Mouse (Mus musculus): ENCODE data around the gene Slc9a2. TPM values are rescaled to one million over a fixed set of nuclear protein-coding genes. Genes with fewer than 3 reads are reported as not detected.
A peak's percentile ranks its signal among the peaks of the same experiment; 100 is the strongest.

Gene Slc9a2
- polyA plus RNA-seq, 1 experiment from 2014 or later: 0.08 TPM

DNA sequence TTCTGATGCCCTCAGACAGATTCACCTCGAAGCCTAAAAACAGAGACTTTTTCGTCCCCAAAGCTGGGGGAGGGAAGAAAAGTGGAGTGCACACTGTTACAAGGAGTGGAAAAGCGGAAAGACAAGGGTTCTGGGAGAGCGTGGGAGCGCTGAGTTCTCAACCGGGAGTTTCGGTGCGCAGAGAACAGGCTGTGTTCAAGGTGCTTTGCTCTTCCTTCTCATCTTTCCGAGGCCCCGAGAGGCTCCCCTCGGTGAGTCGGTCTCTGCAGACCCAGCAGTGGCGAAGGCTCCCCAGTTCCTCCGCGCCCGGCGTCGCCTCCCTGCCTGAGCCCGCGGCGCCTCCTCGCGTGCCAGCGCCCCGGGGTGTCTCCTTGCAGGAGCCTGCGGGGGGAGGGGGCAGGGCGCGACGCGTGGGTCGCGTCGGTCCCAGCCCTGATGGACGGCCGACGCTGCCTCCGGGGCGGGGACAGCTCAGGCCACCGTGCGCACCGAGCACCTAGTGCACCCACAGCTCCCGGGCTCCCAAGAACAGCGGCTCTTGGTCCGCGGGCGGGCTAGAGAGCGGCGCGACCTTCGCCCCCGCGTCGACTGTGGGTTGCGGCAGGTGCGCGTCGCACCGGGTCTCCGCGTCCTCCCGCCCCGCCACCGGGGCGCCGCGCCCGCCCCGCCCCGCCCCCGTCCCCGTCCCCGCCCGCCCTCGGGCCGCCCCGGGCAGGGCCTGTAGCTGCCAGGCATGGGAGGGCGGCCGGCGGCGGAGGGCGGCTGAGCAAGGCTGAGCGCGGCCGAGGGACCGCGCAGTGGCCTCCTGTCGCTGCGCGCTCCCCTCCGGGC is 709 bp downstream of the Slc9a2 start:
- Histone ChIP-seq H3K9ac (replicated peaks; ENCODE audit: low read length) (peak overlapping the region; percentile 37), H3K4me2 (ENCODE audit: low read depth, low read length) (peak overlapping the region; percentile 93), H3K4me1 (ENCODE audit: control insufficient read depth, insufficient read depth, low read length) (peaks cover 5% of the 10 kb centered on the region), H3K27me3 (ENCODE audit: control insufficient read depth, insufficient read depth, low read length) (peaks cover 35% of the 10 kb centered on the region), H3K4me3 (ENCODE audit: low read depth, low read length) (peak overlapping the region; percentile 55), H3K9me3 (replicated peaks; ENCODE audit: control insufficient read depth, low read length) (no peaks in the 10 kb centered on the region), H3K36me3 (replicated peaks; ENCODE audit: control insufficient read depth, insufficient read depth, low read depth, low read length) (no peaks in the 10 kb centered on the region), H3K27ac (replicated peaks; ENCODE audit: low read depth, low read length) (no peak overlapping the region)
- peak; percentile 36 for DNase-seq (ENCODE audit: low spot score)
- under 1% methylated on average over 52 of the region's 90 CpGs for WGBS
- ATAC-seq (replicated peaks; ENCODE audit: insufficient number of reproducible peaks, low FRiP score, low TSS enrichment, low read depth): peak; percentile 65

DNA sequence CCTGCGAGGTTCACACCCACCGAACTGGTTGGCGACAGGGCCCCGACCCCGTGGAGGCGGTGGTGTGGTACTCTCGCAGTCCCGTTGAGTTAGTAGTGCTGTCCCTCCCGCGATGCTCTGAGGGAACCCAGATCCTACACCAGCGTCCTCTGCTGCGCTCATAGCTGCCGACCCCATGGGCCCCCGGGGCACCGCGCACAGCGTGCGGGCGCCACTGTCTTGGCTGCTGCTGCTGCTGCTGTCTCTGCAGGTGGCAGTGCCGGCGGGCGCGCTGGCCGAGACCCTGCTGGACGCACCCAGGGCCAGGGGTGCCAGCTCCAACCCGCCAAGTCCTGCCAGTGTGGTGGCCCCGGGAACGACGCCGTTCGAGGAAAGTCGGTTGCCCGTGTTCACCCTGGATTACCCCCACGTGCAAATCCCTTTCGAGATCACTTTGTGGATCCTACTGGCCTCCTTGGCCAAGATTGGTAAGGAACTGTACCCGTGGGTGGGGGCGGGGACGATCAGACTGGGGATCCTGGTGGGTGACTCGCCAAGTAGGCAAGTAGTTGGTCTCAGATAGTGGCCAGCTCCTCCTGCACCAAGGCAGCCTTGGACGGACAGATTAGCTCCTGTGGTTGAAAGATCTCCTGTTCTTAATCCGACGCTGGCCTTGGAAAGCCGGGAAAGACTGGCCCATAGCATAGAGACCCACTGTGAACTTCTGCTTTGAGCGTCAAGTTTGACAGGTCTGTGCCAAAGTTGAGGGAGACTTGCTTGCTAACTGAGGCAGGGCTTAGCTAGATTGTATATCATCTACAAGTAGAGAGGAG is 1.5 kb downstream of the Slc9a2 start:
- Histone ChIP-seq H3K27me3 (ENCODE audit: control insufficient read depth, insufficient read depth, low read length) (peaks cover 35% of the 10 kb centered on the region), H3K4me2 (ENCODE audit: low read depth, low read length) (peak overlapping the region; percentile 93), H3K36me3 (replicated peaks; ENCODE audit: control insufficient read depth, insufficient read depth, low read depth, low read length) (no peaks in the 10 kb centered on the region), H3K4me3 (ENCODE audit: low read depth, low read length) (peak overlapping the region; percentile 55), H3K9ac (replicated peaks; ENCODE audit: low read length) (peak overlapping the region; percentile 37), H3K4me1 (ENCODE audit: control insufficient read depth, insufficient read depth, low read length) (peaks cover 5% of the 10 kb centered on the region), H3K9me3 (replicated peaks; ENCODE audit: control insufficient read depth, low read length) (no peaks in the 10 kb centered on the region), H3K27ac (replicated peaks; ENCODE audit: low read depth, low read length) (no peak overlapping the region)
- peak; percentile 6; the same call in 1 of the 2 replicates for ATAC-seq (replicated peaks; ENCODE audit: insufficient number of reproducible peaks, low FRiP score, low TSS enrichment, low read depth)
- 3% methylated on average over 44 of the region's 44 CpGs for WGBS
- DNase-seq (ENCODE audit: low spot score): no peak

DNA sequence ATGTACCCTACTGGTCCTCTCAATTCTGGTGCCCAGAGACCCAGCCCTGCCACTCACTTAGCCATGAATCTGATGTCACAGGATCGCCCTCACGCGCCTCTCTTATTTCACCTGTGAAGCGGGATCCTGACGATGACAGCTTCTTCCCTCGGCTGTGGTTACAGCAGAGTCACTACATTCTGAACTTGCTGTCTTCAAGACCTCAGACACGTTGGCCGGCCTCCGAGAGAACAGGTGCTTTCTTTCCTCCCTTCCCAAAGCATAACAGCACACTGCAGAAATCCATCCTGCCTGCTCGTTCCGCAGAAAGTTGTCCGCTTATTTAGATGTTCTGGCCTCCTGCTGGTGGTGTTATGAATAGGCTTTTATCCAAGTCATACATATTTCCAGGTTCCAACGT is 13.9 kb downstream of the Slc9a2 start:
- Histone ChIP-seq H3K27me3 (ENCODE audit: control insufficient read depth, insufficient read depth, low read length) (no peaks in the 10 kb centered on the region), H3K4me3 (ENCODE audit: low read depth, low read length) (no peak overlapping the region), H3K27ac (replicated peaks; ENCODE audit: low read depth, low read length) (no peak overlapping the region), H3K4me1 (ENCODE audit: control insufficient read depth, insufficient read depth, low read length) (no peaks in the 10 kb centered on the region), H3K9me3 (replicated peaks; ENCODE audit: control insufficient read depth, low read length) (no peaks in the 10 kb centered on the region), H3K36me3 (replicated peaks; ENCODE audit: control insufficient read depth, insufficient read depth, low read depth, low read length) (no peaks in the 10 kb centered on the region), H3K9ac (replicated peaks; ENCODE audit: low read length) (no peak overlapping the region), H3K4me2 (ENCODE audit: low read depth, low read length) (no peak overlapping the region)
- no peak for ATAC-seq (replicated peaks; ENCODE audit: insufficient number of reproducible peaks, low FRiP score, low TSS enrichment, low read depth)
- 89% methylated on average over 13 of the region's 13 CpGs for WGBS
- no peak for DNase-seq (ENCODE audit: low spot score)

DNA sequence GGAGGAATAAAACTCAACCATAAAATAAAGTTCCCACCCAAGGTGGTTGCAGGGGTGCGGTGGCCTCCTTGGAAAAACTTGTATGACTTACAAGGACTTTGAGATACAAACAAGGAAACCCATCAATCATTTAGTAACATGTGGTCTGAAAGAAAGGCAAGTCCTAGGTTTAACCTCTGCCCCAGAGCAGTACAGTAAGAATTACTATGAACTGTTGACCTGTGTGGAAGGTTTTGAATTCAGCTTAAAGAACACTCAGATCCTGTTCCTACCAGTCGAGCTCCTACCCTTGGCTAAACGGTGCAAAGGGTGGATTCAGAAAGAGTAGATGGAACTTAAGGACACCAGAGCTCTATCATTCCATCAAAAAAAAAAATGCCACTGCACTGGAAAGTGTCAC is 16.1 kb downstream of the Slc9a2 start:
- no peaks in the 10 kb centered on the region for H3K4me1 ChIP-seq (ENCODE audit: control insufficient read depth, insufficient read depth, low read length)
- H3K27ac ChIP-seq (replicated peaks; ENCODE audit: low read depth, low read length): no peak overlapping the region
- no peak overlapping the region for H3K9ac ChIP-seq (replicated peaks; ENCODE audit: low read length)
- no peaks in the 10 kb centered on the region for H3K36me3 ChIP-seq (replicated peaks; ENCODE audit: control insufficient read depth, insufficient read depth, low read depth, low read length)
- H3K4me2 ChIP-seq (ENCODE audit: low read depth, low read length): no peak overlapping the region
- ATAC-seq (replicated peaks; ENCODE audit: insufficient number of reproducible peaks, low FRiP score, low TSS enrichment, low read depth): no peak
- H3K9me3 ChIP-seq (replicated peaks; ENCODE audit: control insufficient read depth, low read length): no peaks in the 10 kb centered on the region
- WGBS: 85% methylated on average over 3 of the region's 3 CpGs
- no peaks in the 10 kb centered on the region for H3K27me3 ChIP-seq (ENCODE audit: control insufficient read depth, insufficient read depth, low read length)
- no peak for DNase-seq (ENCODE audit: low spot score)
- no peak overlapping the region for H3K4me3 ChIP-seq (ENCODE audit: low read depth, low read length)

DNA sequence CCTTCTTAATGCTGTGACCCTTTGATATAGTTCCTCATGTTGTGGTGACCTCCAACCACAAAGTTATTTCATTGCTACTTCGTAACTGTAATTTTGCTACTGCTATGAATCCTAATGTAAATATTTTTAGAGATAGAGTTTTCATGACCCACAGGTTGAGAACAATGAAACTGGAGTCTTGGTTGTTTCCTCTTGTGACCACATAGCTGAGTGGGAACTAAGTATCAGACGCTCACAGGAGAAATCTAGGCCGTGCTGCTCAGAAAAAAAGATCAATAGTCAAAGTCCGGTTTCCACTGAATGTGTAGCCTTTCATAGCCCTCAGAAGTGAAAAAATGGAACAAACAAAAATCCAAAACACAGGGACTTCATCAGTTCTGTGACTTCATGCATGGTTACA is 24.7 kb downstream of the Slc9a2 start:
- H3K4me3 ChIP-seq (ENCODE audit: low read depth, low read length): no peak overlapping the region
- H3K4me2 ChIP-seq (ENCODE audit: low read depth, low read length): no peak overlapping the region
- ATAC-seq (replicated peaks; ENCODE audit: insufficient number of reproducible peaks, low FRiP score, low TSS enrichment, low read depth): no peak
- H3K27me3 ChIP-seq (ENCODE audit: control insufficient read depth, insufficient read depth, low read length): no peaks in the 10 kb centered on the region
- H3K27ac ChIP-seq (replicated peaks; ENCODE audit: low read depth, low read length): no peak overlapping the region
- no peaks in the 10 kb centered on the region for H3K9me3 ChIP-seq (replicated peaks; ENCODE audit: control insufficient read depth, low read length)
- no peaks in the 10 kb centered on the region for H3K4me1 ChIP-seq (ENCODE audit: control insufficient read depth, insufficient read depth, low read length)
- DNase-seq (ENCODE audit: low spot score): no peak
- 89% methylated on average over 4 of the region's 4 CpGs for WGBS
- no peaks in the 10 kb centered on the region for H3K36me3 ChIP-seq (replicated peaks; ENCODE audit: control insufficient read depth, insufficient read depth, low read depth, low read length)
- no peak overlapping the region for H3K9ac ChIP-seq (replicated peaks; ENCODE audit: low read length)

DNA sequence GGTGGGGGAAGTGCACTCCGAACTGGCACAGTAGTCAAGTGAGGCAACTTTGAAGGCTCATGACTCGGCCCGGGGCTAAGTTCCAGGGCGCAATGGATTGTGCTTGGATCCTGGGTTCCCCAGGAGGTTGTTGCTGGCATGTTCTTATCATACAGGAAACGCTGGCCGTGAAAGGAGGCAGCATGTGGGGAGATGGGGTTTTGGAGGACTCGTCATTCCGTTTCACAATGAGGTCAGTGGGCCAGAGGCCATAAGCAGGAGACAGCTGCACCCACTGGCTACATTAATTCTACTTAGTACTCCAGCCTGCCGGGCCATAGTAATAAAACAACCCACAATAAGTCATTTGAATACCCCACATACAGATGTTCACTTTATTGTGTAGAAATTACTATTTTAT is 34.6 kb downstream of the Slc9a2 start:
- H3K4me2 ChIP-seq (ENCODE audit: low read depth, low read length): no peak overlapping the region
- no peak for ATAC-seq (replicated peaks; ENCODE audit: insufficient number of reproducible peaks, low FRiP score, low TSS enrichment, low read depth)
- H3K9me3 ChIP-seq (replicated peaks; ENCODE audit: control insufficient read depth, low read length): no peaks in the 10 kb centered on the region
- no peak overlapping the region for H3K9ac ChIP-seq (replicated peaks; ENCODE audit: low read length)
- no peaks in the 10 kb centered on the region for H3K4me1 ChIP-seq (ENCODE audit: control insufficient read depth, insufficient read depth, low read length)
- H3K27ac ChIP-seq (replicated peaks; ENCODE audit: low read depth, low read length): no peak overlapping the region
- no peaks in the 10 kb centered on the region for H3K36me3 ChIP-seq (replicated peaks; ENCODE audit: control insufficient read depth, insufficient read depth, low read depth, low read length)
- no peak overlapping the region for H3K4me3 ChIP-seq (ENCODE audit: low read depth, low read length)
- no peak for DNase-seq (ENCODE audit: low spot score)
- H3K27me3 ChIP-seq (ENCODE audit: control insufficient read depth, insufficient read depth, low read length): no peaks in the 10 kb centered on the region
- 80% methylated on average over 9 of the region's 9 CpGs for WGBS

DNA sequence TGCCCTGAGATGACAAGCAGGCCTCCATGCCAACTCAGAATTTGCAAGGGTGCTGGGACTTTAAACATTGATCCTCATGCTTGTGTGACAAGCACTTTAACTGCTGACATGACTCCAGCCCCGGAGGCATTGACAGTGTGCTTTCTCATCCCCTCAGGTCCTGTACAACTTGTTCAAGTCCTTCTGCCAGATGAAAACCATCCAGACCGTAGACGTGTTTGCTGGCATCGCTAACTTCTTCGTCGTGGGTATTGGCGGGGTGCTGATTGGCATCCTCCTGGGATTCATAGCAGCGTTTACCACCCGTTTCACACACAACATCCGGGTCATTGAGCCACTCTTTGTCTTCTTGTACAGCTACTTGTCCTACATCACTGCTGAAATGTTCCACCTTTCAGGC is 45.7 kb downstream of the Slc9a2 start:
- ATAC-seq (replicated peaks; ENCODE audit: insufficient number of reproducible peaks, low FRiP score, low TSS enrichment, low read depth) (no peak), DNase-seq (ENCODE audit: low spot score) (no peak)
- no peaks in the 10 kb centered on the region for H3K36me3 ChIP-seq (replicated peaks; ENCODE audit: control insufficient read depth, insufficient read depth, low read depth, low read length)
- no peaks in the 10 kb centered on the region for H3K4me1 ChIP-seq (ENCODE audit: control insufficient read depth, insufficient read depth, low read length)
- H3K9ac ChIP-seq (replicated peaks; ENCODE audit: low read length): no peak overlapping the region
- no peak overlapping the region for H3K27ac ChIP-seq (replicated peaks; ENCODE audit: low read depth, low read length)
- WGBS: 84% methylated on average over 10 of the region's 10 CpGs
- no peak overlapping the region for H3K4me2 ChIP-seq (ENCODE audit: low read depth, low read length)
- H3K9me3 ChIP-seq (replicated peaks; ENCODE audit: control insufficient read depth, low read length): no peaks in the 10 kb centered on the region
- no peak overlapping the region for H3K4me3 ChIP-seq (ENCODE audit: low read depth, low read length)
- H3K27me3 ChIP-seq (ENCODE audit: control insufficient read depth, insufficient read depth, low read length): no peaks in the 10 kb centered on the region

DNA sequence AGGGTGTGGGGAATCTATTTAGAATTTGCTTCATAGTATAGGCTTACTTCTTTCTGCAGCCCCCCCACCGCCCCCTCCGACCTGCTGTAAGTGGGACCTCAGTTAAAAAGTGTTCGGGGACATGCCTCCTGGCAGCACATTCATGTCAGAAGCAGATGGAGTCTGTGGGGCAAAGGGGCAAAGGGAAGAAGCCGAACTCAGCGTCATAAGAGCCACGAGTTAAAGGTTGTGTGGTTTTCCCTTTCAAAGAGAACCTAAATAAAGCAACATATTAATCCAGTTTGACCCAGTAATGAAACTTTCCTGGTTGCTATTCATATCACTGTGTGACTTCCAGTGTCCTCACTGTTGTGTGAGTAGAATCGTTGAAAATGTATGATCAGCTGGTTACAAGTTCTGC is 47.0 kb downstream of the Slc9a2 start:
- Histone ChIP-seq H3K4me1 (ENCODE audit: control insufficient read depth, insufficient read depth, low read length) (no peaks in the 10 kb centered on the region), H3K27ac (replicated peaks; ENCODE audit: low read depth, low read length) (no peak overlapping the region), H3K27me3 (ENCODE audit: control insufficient read depth, insufficient read depth, low read length) (no peaks in the 10 kb centered on the region), H3K36me3 (replicated peaks; ENCODE audit: control insufficient read depth, insufficient read depth, low read depth, low read length) (no peaks in the 10 kb centered on the region), H3K9ac (replicated peaks; ENCODE audit: low read length) (no peak overlapping the region), H3K4me3 (ENCODE audit: low read depth, low read length) (no peak overlapping the region), H3K9me3 (replicated peaks; ENCODE audit: control insufficient read depth, low read length) (no peaks in the 10 kb centered on the region), H3K4me2 (ENCODE audit: low read depth, low read length) (no peak overlapping the region)
- 85% methylated on average over 7 of the region's 7 CpGs for WGBS
- ATAC-seq (replicated peaks; ENCODE audit: insufficient number of reproducible peaks, low FRiP score, low TSS enrichment, low read depth): no peak
- DNase-seq (ENCODE audit: low spot score): no peak
